Mouse (Mus musculus): ENCODE measurements around the gene Slc12a4. TPM values are rescaled to one million over a fixed set of nuclear protein-coding genes. Genes with fewer than 3 reads are reported as not detected.
A peak's percentile ranks its signal among the peaks of the same experiment; 100 is the strongest.

Gene Slc12a4
- polyA plus RNA-seq, 2 experiments, result 46.0 to 116 TPM

- 91% methylated on average over 11 of the region's 11 CpGs for WGBS
- H3K27me3 ChIP-seq (ENCODE audit: control insufficient read depth, insufficient read depth, low read length), result no peaks in the 10 kb centered on the region
- H3K9ac ChIP-seq (ENCODE audit: low read depth, low read length, severe bottlenecking), result no peak overlapping the region
- TF ChIP-seq POLR2A (IDR thresholded peaks at IDR 0.05; ENCODE audit: borderline replicate concordance, extremely low read depth, insufficient read depth, insufficient read length), result no peak
- H3K27ac ChIP-seq (replicated peaks; ENCODE audit: low read depth, low read length), result no peak overlapping the region
- no peak overlapping the region for H3K4me3 ChIP-seq (replicated peaks; ENCODE audit: low read length)
- H3K36me3 ChIP-seq (ENCODE audit: control insufficient read depth, insufficient read depth, low read length), result peaks cover 72% of the 10 kb centered on the region
- ATAC-seq (ENCODE audit: low FRiP score, low read depth) (no peak), DNase-seq (ENCODE audit: low spot score) (no peak)
- no peaks in the 10 kb centered on the region for H3K9me3 ChIP-seq (ENCODE audit: control insufficient read depth, low read length)
- H3K4me2 ChIP-seq (replicated peaks; ENCODE audit: low read depth, low read length, severe bottlenecking), result no peak overlapping the region
- peaks cover 7% of the 10 kb centered on the region for H3K4me1 ChIP-seq (ENCODE audit: control insufficient read depth, insufficient read depth, low read length)
These were observed 23.9 kb downstream of the Slc12a4 start for GRCm38 (mm10) chr8:105942026-105942425.

- no peaks in the 10 kb centered on the region for H3K27me3 ChIP-seq (ENCODE audit: control insufficient read depth, insufficient read depth, low read length)
- H3K9me3 ChIP-seq (ENCODE audit: control insufficient read depth, low read length), result no peaks in the 10 kb centered on the region
- peak within 1 kb of the TSS; percentile 72 for H3K9ac ChIP-seq (ENCODE audit: low read depth, low read length, severe bottlenecking)
- TF ChIP-seq POLR2A (IDR thresholded peaks at IDR 0.05; ENCODE audit: borderline replicate concordance, extremely low read depth, insufficient read depth, insufficient read length), result no peak
- peaks cover 40% of the 10 kb centered on the region for H3K36me3 ChIP-seq (ENCODE audit: control insufficient read depth, insufficient read depth, low read length)
- peak within 1 kb of the TSS; percentile 86 for H3K4me2 ChIP-seq (replicated peaks; ENCODE audit: low read depth, low read length, severe bottlenecking)
- H3K4me3 ChIP-seq (replicated peaks; ENCODE audit: low read length), result peak within 1 kb of the TSS; percentile 76
- ATAC-seq (ENCODE audit: low FRiP score, low read depth) (no peak), DNase-seq (ENCODE audit: low spot score) (no peak)
- H3K4me1 ChIP-seq (ENCODE audit: control insufficient read depth, insufficient read depth, low read length), result peaks cover 16% of the 10 kb centered on the region
- WGBS, result 18% methylated on average over 4 of the region's 4 CpGs
- H3K27ac ChIP-seq (replicated peaks; ENCODE audit: low read depth, low read length), result peak within 1 kb of the TSS; percentile 70
These were observed 27.6 kb downstream of the Slc12a4 start, which contains the start of gene Psmb10 for GRCm38 (mm10) chr8:105938306-105938669. Psmb10 (minus strand) TSS chr8:105938444.

DNA sequence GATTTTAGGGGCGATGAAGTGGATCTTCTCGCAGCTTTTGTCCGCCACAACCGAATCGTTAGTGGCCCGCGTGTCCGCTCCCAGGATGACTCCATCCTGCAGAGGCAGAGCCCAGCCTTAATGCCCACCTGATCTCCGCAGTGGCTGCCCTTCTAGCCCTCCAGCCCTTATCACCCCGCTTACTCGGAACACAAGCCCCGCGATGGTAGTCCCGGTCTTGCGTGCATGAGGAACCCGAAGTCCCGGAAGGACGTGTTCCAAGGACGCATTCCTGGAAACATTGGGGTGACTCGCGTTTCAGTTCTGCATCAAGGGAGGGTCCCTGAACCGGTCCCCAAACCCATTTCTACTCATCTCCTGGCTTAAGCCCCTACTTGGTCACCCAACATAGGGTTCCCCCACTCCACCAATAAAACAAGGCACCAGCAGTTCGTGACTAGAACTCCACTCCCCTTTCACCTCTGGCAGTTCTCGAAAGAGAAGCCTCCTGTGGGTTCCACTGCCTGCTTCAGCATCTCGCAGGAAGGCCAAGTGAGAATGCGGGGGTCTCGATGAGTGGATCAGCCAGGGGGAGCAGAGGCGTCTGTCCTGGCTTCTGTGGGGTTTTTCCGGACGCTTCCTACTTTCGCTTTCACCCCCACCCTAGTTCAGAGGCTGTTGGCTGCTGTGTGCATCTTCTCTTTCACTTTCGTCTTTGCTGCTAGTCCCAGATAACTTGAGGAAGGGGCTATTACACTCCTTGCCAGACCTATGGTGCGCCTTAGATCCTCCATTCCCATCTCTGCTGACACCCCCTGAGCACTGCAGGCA is 28.2 kb downstream of the Slc12a4 start:
- 2% methylated on average over 33 of the region's 33 CpGs for WGBS
- H3K4me1 ChIP-seq (ENCODE audit: control insufficient read depth, insufficient read depth, low read length), result peaks cover 16% of the 10 kb centered on the region

DNA sequence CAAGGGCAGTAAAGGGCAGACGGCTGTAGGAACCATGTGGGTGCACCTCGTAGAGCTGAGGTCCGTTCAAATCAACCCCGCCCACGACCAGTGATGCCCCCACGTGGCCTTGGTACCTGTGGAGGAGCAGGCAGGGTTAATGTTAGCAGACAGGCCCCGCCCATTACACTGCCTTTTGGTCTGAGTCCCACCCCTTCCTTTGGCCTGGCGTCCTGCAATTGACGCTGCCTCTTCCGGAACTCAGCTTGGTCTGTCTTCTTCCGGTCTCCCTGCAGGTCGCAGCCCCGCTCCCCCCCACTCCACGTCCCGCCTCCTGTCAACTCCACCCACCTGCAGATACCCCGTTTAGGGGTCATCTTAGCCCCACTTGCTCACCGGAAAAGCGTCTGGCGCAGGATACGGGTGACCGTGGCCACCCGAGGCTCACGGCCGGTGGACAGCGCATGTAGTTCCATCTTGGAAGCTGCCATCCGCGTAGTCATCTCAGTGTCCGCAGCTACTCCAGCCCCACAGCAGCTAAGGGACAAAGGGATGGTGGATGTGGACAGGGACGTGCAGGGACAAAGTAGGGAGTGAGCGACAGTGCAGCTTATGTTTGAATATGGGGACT is 28.9 kb downstream of the Slc12a4 start:
- H3K9ac ChIP-seq (ENCODE audit: low read depth, low read length, severe bottlenecking), result peak overlapping the region; percentile 72
- peak overlapping the region; percentile 86 for H3K4me2 ChIP-seq (replicated peaks; ENCODE audit: low read depth, low read length, severe bottlenecking)
- peak; percentile 94 for DNase-seq (ENCODE audit: low spot score)
- peak; percentile 90 for ATAC-seq (ENCODE audit: low FRiP score, low read depth)
- H3K4me3 ChIP-seq (replicated peaks; ENCODE audit: low read length), result peak overlapping the region; percentile 76
- peaks cover 16% of the 10 kb centered on the region for H3K4me1 ChIP-seq (ENCODE audit: control insufficient read depth, insufficient read depth, low read length)
- TF ChIP-seq POLR2A (IDR thresholded peaks at IDR 0.05; ENCODE audit: borderline replicate concordance, extremely low read depth, insufficient read depth, insufficient read length), result peak; percentile 57; the same call in 1 of the 2 replicates
- peak overlapping the region; percentile 74 for H3K27ac ChIP-seq (replicated peaks; ENCODE audit: low read depth, low read length)
- H3K9me3 ChIP-seq (ENCODE audit: control insufficient read depth, low read length), result no peaks in the 10 kb centered on the region
- no peaks in the 10 kb centered on the region for H3K27me3 ChIP-seq (ENCODE audit: control insufficient read depth, insufficient read depth, low read length)
- WGBS, result under 1% methylated on average over 29 of the region's 30 CpGs
- H3K36me3 ChIP-seq (ENCODE audit: control insufficient read depth, insufficient read depth, low read length), result peaks cover 40% of the 10 kb centered on the region

More for the DNA sequence above, 28.2 kb downstream of the Slc12a4 start:
- Histone ChIP-seq H3K27ac (replicated peaks; ENCODE audit: low read depth, low read length) (peak overlapping the region; percentile 70), H3K27me3 (ENCODE audit: control insufficient read depth, insufficient read depth, low read length) (no peaks in the 10 kb centered on the region), H3K4me3 (replicated peaks; ENCODE audit: low read length) (peak overlapping the region; percentile 76), H3K9me3 (ENCODE audit: control insufficient read depth, low read length) (no peaks in the 10 kb centered on the region), H3K4me2 (replicated peaks; ENCODE audit: low read depth, low read length, severe bottlenecking) (peak overlapping the region; percentile 86), H3K9ac (ENCODE audit: low read depth, low read length, severe bottlenecking) (peak overlapping the region; percentile 72), H3K36me3 (ENCODE audit: control insufficient read depth, insufficient read depth, low read length) (peaks cover 40% of the 10 kb centered on the region)
- no peak for TF ChIP-seq POLR2A (IDR thresholded peaks at IDR 0.05; ENCODE audit: borderline replicate concordance, extremely low read depth, insufficient read depth, insufficient read length)
- peak; percentile 6; the same call in 1 of the 2 replicates for ATAC-seq (ENCODE audit: low FRiP score, low read depth)
- DNase-seq (ENCODE audit: low spot score), result no peak

GRCm38 (mm10) chr8:105935863-105936603 is 29.9 kb downstream of the Slc12a4 start:
- H3K27ac ChIP-seq (replicated peaks; ENCODE audit: low read depth, low read length), result peak overlapping the region; percentile 74
- peaks cover 16% of the 10 kb centered on the region for H3K4me1 ChIP-seq (ENCODE audit: control insufficient read depth, insufficient read depth, low read length)
- 26% methylated on average over 7 of the region's 7 CpGs for WGBS
- ATAC-seq (ENCODE audit: low FRiP score, low read depth) (no peak), DNase-seq (ENCODE audit: low spot score) (no peak)
- H3K4me2 ChIP-seq (replicated peaks; ENCODE audit: low read depth, low read length, severe bottlenecking), result peak overlapping the region; percentile 86
- no peaks in the 10 kb centered on the region for H3K27me3 ChIP-seq (ENCODE audit: control insufficient read depth, insufficient read depth, low read length)
- H3K9me3 ChIP-seq (ENCODE audit: control insufficient read depth, low read length), result no peaks in the 10 kb centered on the region
- peaks cover 39% of the 10 kb centered on the region for H3K36me3 ChIP-seq (ENCODE audit: control insufficient read depth, insufficient read depth, low read length)
- no peak for TF ChIP-seq POLR2A (IDR thresholded peaks at IDR 0.05; ENCODE audit: borderline replicate concordance, extremely low read depth, insufficient read depth, insufficient read length)
- H3K4me3 ChIP-seq (replicated peaks; ENCODE audit: low read length), result peak overlapping the region; percentile 76
- peak overlapping the region; percentile 72 for H3K9ac ChIP-seq (ENCODE audit: low read depth, low read length, severe bottlenecking)
